Mouse (Mus musculus) brain, embryonic 14.5 days (tissue): Measurements from ENCODE around the gene Eef1akmt2.

Experiments used
- CTCF ChIP-seq: fragments of 200-500 bp; IDR thresholded peaks from 2 replicates; pipeline ENCODE4 v1.5.1; 2012; ENCODE audit warnings: inconsistent platforms, mild to moderate bottlenecking, moderate library complexity, borderline replicate concordance; ENCODE audit not compliant: insufficient read depth, insufficient read length; ENCODE audit errors: extremely low read depth
- POLR2A ChIP-seq: fragments of 200-500 bp; IDR thresholded peaks from 2 replicates; pipeline ENCODE4 v1.6.1; 2012; ENCODE audit warnings: mild to moderate bottlenecking, inconsistent platforms, borderline replicate concordance; ENCODE audit not compliant: poor library complexity, insufficient read depth, insufficient read length, severe bottlenecking; ENCODE audit errors: extremely low read depth

DNA sequence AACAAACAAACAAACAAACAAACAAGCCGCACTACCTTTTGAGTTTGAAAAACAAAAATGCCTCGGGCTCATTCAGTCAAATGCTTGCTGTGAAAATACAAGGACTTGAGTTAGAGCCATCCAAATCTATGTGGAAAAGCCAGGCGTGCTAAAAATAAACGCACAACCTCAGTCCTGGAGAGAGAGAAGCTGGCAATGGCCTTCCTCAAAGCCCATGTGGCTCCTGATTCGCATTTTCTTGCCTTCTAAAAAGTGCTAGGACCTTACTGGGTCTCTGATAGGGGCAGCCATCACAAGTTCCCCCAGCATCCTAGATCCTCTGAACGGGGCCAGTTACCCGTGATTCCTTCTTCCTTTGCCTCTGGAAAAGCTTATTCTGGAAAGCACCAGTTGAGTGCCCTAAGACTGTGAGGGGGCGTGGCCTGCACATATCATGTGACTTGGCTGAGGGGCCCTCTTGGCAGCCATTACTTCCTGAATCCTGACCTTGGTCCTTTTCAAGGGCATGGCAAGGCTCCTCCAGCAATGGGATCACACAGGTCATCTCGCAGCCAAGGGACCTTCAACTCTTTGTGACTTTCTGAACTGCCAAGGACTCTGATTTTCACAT lies 43.8 kb upstream of the Eef1akmt2 start:
- no peak for TF ChIP-seq CTCF
- no peak for TF ChIP-seq POLR2A
